Mouse (Mus musculus) E14TG2a.4 (cell line): ENCODE data around the gene Pitpna.

Source experiments
- CTCF ChIP-seq: conservative IDR thresholded peaks from 2 replicates; pipeline ENCODE4 v1.5.1; 2014; ENCODE audit warnings: low read length
- POU5F1 ChIP-seq: IDR thresholded peaks from 2 replicates; pipeline ENCODE4 v1.6.1; 2014; ENCODE audit warnings: low read length, borderline replicate concordance

DNA sequence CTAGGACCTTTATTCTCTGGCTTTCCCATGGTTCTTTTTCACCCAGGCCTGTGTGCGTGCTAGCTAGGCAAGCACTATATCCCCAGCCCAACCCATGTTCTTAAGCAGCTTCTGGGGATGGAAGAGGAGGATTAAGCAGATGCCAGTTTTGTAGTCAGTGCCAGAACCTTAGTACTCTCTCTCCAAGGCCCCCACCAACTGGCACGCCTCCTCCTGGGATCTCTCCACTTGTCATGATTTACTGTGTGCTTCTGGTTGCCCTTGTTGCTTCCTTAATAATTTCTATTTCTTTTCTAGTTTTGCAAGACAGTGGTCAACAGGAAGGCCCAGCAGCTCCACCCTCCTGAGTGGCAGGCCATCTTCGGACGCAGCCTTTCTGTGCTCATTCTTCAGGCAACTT is 37.9 kb downstream of the Pitpna start:
- TF ChIP-seq CTCF (no peak), POU5F1 (no peak)
